ENCODE assay signal across 29 mouse cellular contexts in genomic region chr2:112220880-112221279, GRCm38 (mm10). TPM values are rescaled to one million over a fixed set of nuclear protein-coding genes. Genes with fewer than 3 reads are reported as not detected.
DNase-seq lines count a peak whose midpoint lies in the region; ATAC-seq and TF ChIP-seq lines count a peak whose summit lies in the region.
"Had no signal": no experiment of that assay in that cellular context is flagged by ENCODE, and none has a peak within 500 bp of the region (broad histone marks: within the 10 kb centered on the region; RNA-seq: fewer than 3 reads in every experiment).

No protein-coding gene starts in this region.

- TF ChIP-seq EP300 in MEL (IDR thresholded peaks at IDR 0.05; ENCODE audit: low read depth in 1 of 2, low read length in 2 of 2), result no peak
- no peak for TF ChIP-seq EP300 in stomach, postnatal 0 days (optimal IDR thresholded peaks at IDR 0.05)

- DNase-seq in 416B (ENCODE audit: low read depth) (peak; percentile 21), G1E (ENCODE audit: low spot score) (no peak), MEL (ENCODE audit: low read depth, low spot score) (peak; percentile 31)
- peak; percentile 47 for DNase-seq in stomach, postnatal 0 days (ENCODE audit: low spot score)
- DNase-seq in hindbrain, postnatal 0 days (ENCODE audit: low spot score), result no peak
- no peak for DNase-seq in adrenal gland, postnatal 14 days
- DNase-seq in heart, adult 8-10 months (ENCODE audit: low spot score), result no peak
- DNase-seq in midbrain, embryonic 11.5 days (ENCODE audit: low spot score, missing footprints), result no peak
- DNase-seq: adrenal gland, adult 2 months; adrenal gland, adult 8-10 months; adrenal gland, postnatal 10 days; adrenal gland, postnatal 25 days; adrenal gland, postnatal 36 days; B cell, adult 2 months; cerebellum, adult 11 months; cerebellum, adult 11-12 months; cerebellum, adult 18-20 months; cerebellum, adult 2 months; cerebellum, adult 8-10 months; cerebellum, adult 9-10 months had no signal

- TF ChIP-seq POLR2A in MEL (IDR thresholded peaks at IDR 0.05; ENCODE audit: control insufficient read depth in 1 of 2, insufficient read depth in 1 of 2, low read depth in 1 of 2, low read length in 2 of 2, poor library complexity in 1 of 2), result no peak

- no peak for TF ChIP-seq RAD21 in MEL (IDR thresholded peaks at IDR 0.05; ENCODE audit: low read depth, low read length)

- no peaks in the 10 kb centered on the region for H3K36me3 ChIP-seq in G1E (replicated peaks)
- H3K36me3 ChIP-seq in MEL (ENCODE audit: control insufficient read depth in 1 of 2, insufficient read depth in 2 of 2, low read length in 2 of 2), result peaks cover 0 to 2% of the 10 kb centered on the region in 2 experiments; a peak in 1 of 4 replicates
- no peaks in the 10 kb centered on the region for H3K36me3 ChIP-seq in stomach, postnatal 0 days (ENCODE audit: control insufficient read depth, insufficient read depth, low read length)
- H3K36me3 ChIP-seq in hindbrain, postnatal 0 days (ENCODE audit: insufficient read depth, low read length), result no peaks in the 10 kb centered on the region
- no peaks in the 10 kb centered on the region for H3K36me3 ChIP-seq in midbrain, embryonic 11.5 days (ENCODE audit: control insufficient read depth, insufficient read depth, low read length)

- 74% methylated on average over 5 of the region's 5 CpGs for WGBS in stomach, postnatal 0 days
- 94% methylated on average over 5 of the region's 5 CpGs for WGBS in hindbrain, postnatal 0 days
- WGBS in midbrain, embryonic 11.5 days, result 95% methylated on average over 5 of the region's 5 CpGs

- H3K27me3 ChIP-seq in G1E (ENCODE audit: insufficient read depth, low read length), result no peaks in the 10 kb centered on the region
- no peaks in the 10 kb centered on the region; a peak in 1 of 4 replicates for H3K27me3 ChIP-seq in MEL (ENCODE audit: control insufficient read depth in 1 of 2, insufficient read depth in 2 of 2, low read length in 2 of 2)
- no peaks in the 10 kb centered on the region for H3K27me3 ChIP-seq in stomach, postnatal 0 days (ENCODE audit: control insufficient read depth, insufficient read depth, low read length)
- H3K27me3 ChIP-seq in hindbrain, postnatal 0 days (ENCODE audit: insufficient read depth, low read length), result no peaks in the 10 kb centered on the region
- no peaks in the 10 kb centered on the region for H3K27me3 ChIP-seq in midbrain, embryonic 11.5 days (ENCODE audit: control insufficient read depth, insufficient read depth, low read length)
- H3K27me3 ChIP-seq: CH12.LX, Patski had no signal

- ATAC-seq in G1E (ENCODE audit: extremely low read depth, insufficient number of reproducible peaks, low FRiP score, poor library complexity, severe bottlenecking), result peak; percentile 63
- ATAC-seq in stomach, postnatal 0 days (ENCODE audit: low FRiP score, low TSS enrichment), result peak; percentile 74; the same call in 1 of the 2 replicates
- ATAC-seq in hindbrain, postnatal 0 days, result no peak
- no peak for ATAC-seq in midbrain, embryonic 11.5 days (ENCODE audit: low FRiP score)
- ATAC-seq: activated CD4-positive, CD25-positive, alpha-beta regulatory T cell, adult 4 months; CD4-positive, CD25-positive, alpha-beta regulatory T cell, adult 4 months; Patski had no signal

- H3K9me3 ChIP-seq in G1E (replicated peaks), result no peaks in the 10 kb centered on the region
- H3K9me3 ChIP-seq in MEL (replicated peaks; ENCODE audit: insufficient read depth, low read length), result no peaks in the 10 kb centered on the region
- H3K9me3 ChIP-seq in stomach, postnatal 0 days (ENCODE audit: control insufficient read depth, low read length), result no peaks in the 10 kb centered on the region
- no peaks in the 10 kb centered on the region for H3K9me3 ChIP-seq in hindbrain, postnatal 0 days (ENCODE audit: low read length)
- H3K9me3 ChIP-seq in midbrain, embryonic 11.5 days (ENCODE audit: control insufficient read depth, low read length), result no peaks in the 10 kb centered on the region

- TF ChIP-seq CTCF in G1E (IDR thresholded peaks at IDR 0.05; ENCODE audit: low read depth, low read length) (no peak), MEL (IDR thresholded peaks at IDR 0.05 in 2 of 3, conservative IDR thresholded peaks at IDR 0.05 in 1 of 3; ENCODE audit: control insufficient read depth in 1 of 3, insufficient read depth in 1 of 3, low read depth in 2 of 3, low read length in 3 of 3, poor library complexity in 1 of 3, severe bottlenecking in 1 of 3) (no peak)
- no peak for TF ChIP-seq CTCF in stomach, postnatal 0 days (IDR thresholded peaks at IDR 0.05; ENCODE audit: low read depth)
- no peak for TF ChIP-seq CTCF in hindbrain, postnatal 0 days (IDR thresholded peaks at IDR 0.05; ENCODE audit: low read depth)

- H3K4me3 ChIP-seq in G1E (ENCODE audit: low read depth, low read length) (no peak overlapping the region), MEL (ENCODE audit: control insufficient read depth in 1 of 2, insufficient read depth in 1 of 2, low read depth in 2 of 2, low read length in 2 of 2) (no peak overlapping the region)
- no peak overlapping the region for H3K4me3 ChIP-seq in stomach, postnatal 0 days (ENCODE audit: low read depth, low read length)
- no peak overlapping the region for H3K4me3 ChIP-seq in hindbrain, postnatal 0 days (ENCODE audit: low read length)
- no peak overlapping the region for H3K4me3 ChIP-seq in midbrain, embryonic 11.5 days (ENCODE audit: low read depth, low read length)

- peaks cover 8% of the 10 kb centered on the region; the same call in 1 of the 2 replicates for H3K4me1 ChIP-seq in G1E (ENCODE audit: insufficient read depth, low read depth, low read length)
- H3K4me1 ChIP-seq in MEL (ENCODE audit: control insufficient read depth in 1 of 2, insufficient read depth in 2 of 2, low read length in 2 of 2), result peaks cover 0 to 6% of the 10 kb centered on the region in 2 experiments; a peak in 1 of 4 replicates
- H3K4me1 ChIP-seq in stomach, postnatal 0 days (replicated peaks; ENCODE audit: control insufficient read depth, insufficient read depth), result no peaks in the 10 kb centered on the region
- no peaks in the 10 kb centered on the region for H3K4me1 ChIP-seq in hindbrain, postnatal 0 days (ENCODE audit: insufficient read depth, low read length)
- no peaks in the 10 kb centered on the region for H3K4me1 ChIP-seq in midbrain, embryonic 11.5 days (ENCODE audit: control insufficient read depth, insufficient read depth, low read length)

- H3K79me2 ChIP-seq in MEL (ENCODE audit: control insufficient read depth, insufficient read depth, low read length, poor library complexity), result no peaks in the 10 kb centered on the region

- no peak overlapping the region for H3K27ac ChIP-seq in MEL (ENCODE audit: control insufficient read depth, low read depth, low read length)
- no peak overlapping the region for H3K27ac ChIP-seq in stomach, postnatal 0 days (replicated peaks)
- no peak overlapping the region for H3K27ac ChIP-seq in hindbrain, postnatal 0 days
- no peak overlapping the region for H3K27ac ChIP-seq in midbrain, embryonic 11.5 days (ENCODE audit: low read depth, low read length)

- H3K4me2 ChIP-seq in stomach, postnatal 0 days (replicated peaks; ENCODE audit: low read depth), result no peak overlapping the region
- H3K4me2 ChIP-seq in hindbrain, postnatal 0 days (ENCODE audit: low read depth, low read length), result no peak overlapping the region
- no peak overlapping the region for H3K4me2 ChIP-seq in midbrain, embryonic 11.5 days

- no peak overlapping the region for H3K9ac ChIP-seq in MEL (ENCODE audit: control insufficient read depth, low read depth, low read length, poor library complexity, severe bottlenecking)
- H3K9ac ChIP-seq in stomach, postnatal 0 days (ENCODE audit: low read length), result no peak overlapping the region
- no peak overlapping the region for H3K9ac ChIP-seq in hindbrain, postnatal 0 days (replicated peaks; ENCODE audit: low read length)
- no peak overlapping the region for H3K9ac ChIP-seq in midbrain, embryonic 11.5 days (ENCODE audit: low read length)

RNA-seq across cellular contexts. Expression of gene Lpcat4, which starts 18.4 kb away (rescaled TPM):
- total RNA-seq in G1E (2014; fragmentation: Nextera tagmentation), result 20.2 and 24.4 TPM in 2 replicates
- 2.4 and 3.0 TPM in 2 replicates for total RNA-seq in G1E (2017)
- polyA plus RNA-seq in G1E (2012), result 52.9 and 54.2 TPM in 2 replicates
- total RNA-seq in MEL (2012; rRNA removed), result 11.7 and 13.9 TPM in 2 replicates
- polyA plus RNA-seq in MEL (2012; ENCODE audit: insufficient read depth in 1 of 2, insufficient read length in 2 of 2, low read depth in 1 of 2, low replicate concordance in 2 of 2, missing spikeins in 1 of 2), result 10 to 100 TPM in 1 of 2 experiments, not detected in 1; 69.9 TPM
- polyA plus RNA-seq in stomach, postnatal 0 days (2015; fragmentation: Nextera tagmentation; extraction: Ambion mirVana), result 40.2 and 52.0 TPM in 2 replicates
- total RNA-seq in hindbrain, postnatal 0 days (2014; rRNA removed), result 21.3 and 44.7 TPM in 2 replicates
- 20.8 and 22.8 TPM in 2 replicates for polyA plus RNA-seq in hindbrain, postnatal 0 days (2015; fragmentation: Nextera tagmentation; extraction: Ambion mirVana)
- total RNA-seq in adrenal gland, postnatal 14 days (2021), result 6.6 and 6.9 TPM in 2 replicates
- total RNA-seq in heart, adult 8-10 months (2022), result 1 to 10 TPM; 2.6 to 3.6 (median 2.8) TPM
- polyA plus RNA-seq in midbrain, embryonic 11.5 days (2014; fragmentation: Nextera tagmentation; extraction: Ambion mirVana), result 8.9 and 9.3 TPM in 2 replicates

RNA-seq across cellular contexts. Expression of gene Nutm1, which starts 38.2 kb away (rescaled TPM):
- total RNA-seq in G1E (2014; fragmentation: Nextera tagmentation) (not detected in 2 replicates), G1E (2017) (0.11 and 0.17 TPM in 2 replicates), MEL (2012; rRNA removed) (0.04 TPM in 1 of 2 replicates, not detected in the other)
- polyA plus RNA-seq in G1E (2012) (0.04 TPM in 1 of 2 replicates, not detected in the other), MEL (2012; ENCODE audit: insufficient read depth in 1 of 2, insufficient read length in 2 of 2, low read depth in 1 of 2, low replicate concordance in 2 of 2, missing spikeins in 1 of 2) (under 1 TPM in 1 of 2 experiments, not detected in 1; 0.13 TPM)
- polyA plus RNA-seq in stomach, postnatal 0 days (2015; fragmentation: Nextera tagmentation; extraction: Ambion mirVana), result 0.06 and 0.10 TPM in 2 replicates
- 0.05 TPM in 1 of 2 replicates, not detected in the other for total RNA-seq in hindbrain, postnatal 0 days (2014; rRNA removed)
- 0.06 and 0.11 TPM in 2 replicates for polyA plus RNA-seq in hindbrain, postnatal 0 days (2015; fragmentation: Nextera tagmentation; extraction: Ambion mirVana)
- not detected in 2 replicates for total RNA-seq in adrenal gland, postnatal 14 days (2021)
- not detected for total RNA-seq in heart, adult 8-10 months (2022)
- polyA plus RNA-seq in midbrain, embryonic 11.5 days (2014; fragmentation: Nextera tagmentation; extraction: Ambion mirVana), result not detected in 2 replicates
- total RNA-seq: adrenal gland, adult 18-20 months; adrenal gland, adult 2 months; adrenal gland, postnatal 10 days; adrenal gland, postnatal 25 days; adrenal gland, postnatal 36 days; adrenal gland, postnatal 4 days; CH12.LX; ES-E14 had no signal
- polyA plus RNA-seq: activated CD4-positive, CD25-positive, alpha-beta regulatory T cell, adult 4 months; adrenal gland, adult 2 months; brain, embryonic 14.5 days; CD4-positive, CD25-positive, alpha-beta regulatory T cell, adult 4 months; cerebellum, adult 2 months had no signal

RNA-seq across cellular contexts. Expression of gene Nop10, which starts 40.8 kb away (rescaled TPM):
- total RNA-seq in G1E (2014; fragmentation: Nextera tagmentation), result 53.1 and 66.1 TPM in 2 replicates
- 240 and 329 TPM in 2 replicates for total RNA-seq in G1E (2017)
- polyA plus RNA-seq in G1E (2012), result 34.4 and 34.5 TPM in 2 replicates
- total RNA-seq in MEL (2012; rRNA removed), result 275 and 283 TPM in 2 replicates
- polyA plus RNA-seq in MEL (2012; ENCODE audit: insufficient read depth in 1 of 2, insufficient read length in 2 of 2, low read depth in 1 of 2, low replicate concordance in 2 of 2, missing spikeins in 1 of 2), result 100 to 1,000 TPM in 1 of 2 experiments, not detected in 1; 253 TPM
- polyA plus RNA-seq in stomach, postnatal 0 days (2015; fragmentation: Nextera tagmentation; extraction: Ambion mirVana), result 169 and 172 TPM in 2 replicates
- 61.0 and 115 TPM in 2 replicates for total RNA-seq in hindbrain, postnatal 0 days (2014; rRNA removed)
- polyA plus RNA-seq in hindbrain, postnatal 0 days (2015; fragmentation: Nextera tagmentation; extraction: Ambion mirVana), result 177 and 183 TPM in 2 replicates
- 128 and 139 TPM in 2 replicates for total RNA-seq in adrenal gland, postnatal 14 days (2021)
- 10 to 100 TPM; 57.1 to 65.3 (median 63.2) TPM for total RNA-seq in heart, adult 8-10 months (2022)
- polyA plus RNA-seq in midbrain, embryonic 11.5 days (2014; fragmentation: Nextera tagmentation; extraction: Ambion mirVana), result 160 and 161 TPM in 2 replicates

RNA-seq across cellular contexts. Expression of gene Slc12a6, which starts 44.7 kb away (rescaled TPM):
- total RNA-seq in G1E (2014; fragmentation: Nextera tagmentation), result 55.2 and 55.9 TPM in 2 replicates
- 46.6 and 50.5 TPM in 2 replicates for total RNA-seq in G1E (2017)
- polyA plus RNA-seq in G1E (2012), result 3.3 and 4.2 TPM in 2 replicates
- total RNA-seq in MEL (2012; rRNA removed), result 20.4 and 21.7 TPM in 2 replicates
- 10 to 100 TPM in 1 of 2 experiments, not detected in 1; 21.2 TPM for polyA plus RNA-seq in MEL (2012; ENCODE audit: insufficient read depth in 1 of 2, insufficient read length in 2 of 2, low read depth in 1 of 2, low replicate concordance in 2 of 2, missing spikeins in 1 of 2)
- 5.4 and 6.2 TPM in 2 replicates for polyA plus RNA-seq in stomach, postnatal 0 days (2015; fragmentation: Nextera tagmentation; extraction: Ambion mirVana)
- 55.5 and 68.2 TPM in 2 replicates for total RNA-seq in hindbrain, postnatal 0 days (2014; rRNA removed)
- polyA plus RNA-seq in hindbrain, postnatal 0 days (2015; fragmentation: Nextera tagmentation; extraction: Ambion mirVana), result 12.6 and 13.6 TPM in 2 replicates
- total RNA-seq in adrenal gland, postnatal 14 days (2021), result 35.0 and 48.5 TPM in 2 replicates
- 10 to 100 TPM; 28.2 to 35.4 (median 31.2) TPM for total RNA-seq in heart, adult 8-10 months (2022)
- polyA plus RNA-seq in midbrain, embryonic 11.5 days (2014; fragmentation: Nextera tagmentation; extraction: Ambion mirVana), result 14.4 and 16.0 TPM in 2 replicates

RNA-seq across cellular contexts. Expression of gene Gm21985, which starts 45.2 kb away (rescaled TPM):
- total RNA-seq in G1E (2014; fragmentation: Nextera tagmentation) (not detected in 2 replicates), G1E (2017) (0.16 and 0.64 TPM in 2 replicates), MEL (2012; rRNA removed) (0.04 TPM in 1 of 2 replicates, not detected in the other)
- polyA plus RNA-seq in G1E (2012) (not detected in 2 replicates), MEL (2012; ENCODE audit: insufficient read depth in 1 of 2, insufficient read length in 2 of 2, low read depth in 1 of 2, low replicate concordance in 2 of 2, missing spikeins in 1 of 2) (not detected)
- polyA plus RNA-seq in stomach, postnatal 0 days (2015; fragmentation: Nextera tagmentation; extraction: Ambion mirVana), result not detected in 2 replicates
- not detected in 2 replicates for total RNA-seq in hindbrain, postnatal 0 days (2014; rRNA removed)
- not detected in 2 replicates for polyA plus RNA-seq in hindbrain, postnatal 0 days (2015; fragmentation: Nextera tagmentation; extraction: Ambion mirVana)
- not detected in 2 replicates for total RNA-seq in adrenal gland, postnatal 14 days (2021)
- 1 to 10 TPM in 2 of 4 experiments, under 1 TPM in 2; 0.49 to 2.4 (median 0.91) TPM for total RNA-seq in heart, adult 8-10 months (2022)
- polyA plus RNA-seq in midbrain, embryonic 11.5 days (2014; fragmentation: Nextera tagmentation; extraction: Ambion mirVana), result not detected in 2 replicates
- total RNA-seq: adrenal gland, postnatal 25 days; adrenal gland, postnatal 4 days had no signal
- polyA plus RNA-seq: activated CD4-positive, CD25-positive, alpha-beta regulatory T cell, adult 4 months; adrenal gland, adult 2 months; brain, embryonic 14.5 days; C2C12; CD4-positive, CD25-positive, alpha-beta regulatory T cell, adult 4 months; cerebellum, adult 2 months had no signal

Comparison
In these comparisons a context has a peak if more than half of its experiments do, and no peak if none do; other contexts are left out.
1. DNase-seq: peak in 416B (single experiment), MEL (single experiment) and stomach, postnatal 0 days (single experiment); none in G1E (single experiment), hindbrain, postnatal 0 days (single experiment), adrenal gland, postnatal 14 days (single experiment), heart, adult 8-10 months (single experiment) and midbrain, embryonic 11.5 days (single experiment).
2. ATAC-seq: peak in G1E (single experiment) and stomach, postnatal 0 days (single experiment); none in hindbrain, postnatal 0 days (single experiment) and midbrain, embryonic 11.5 days (single experiment).